Mouse (Mus musculus): Measurements from ENCODE around the gene Aarsd1. TPM values are rescaled to one million over a fixed set of nuclear protein-coding genes. Genes with fewer than 3 reads are reported as not detected.
A peak's percentile ranks its signal among the peaks of the same experiment; 100 is the strongest.
"Not testable (repeated sequence)": the region's sequence is repeated elsewhere in the genome, so short reads cannot be mapped to it uniquely, and the experiment has no call there.

Aarsd1 gene
- 10 to 100 TPM; 17.4 to 25.9 (median 25.2) TPM for total RNA-seq (2022)

- peak; percentile 67 to 77 for DNase-seq (ENCODE audit: low spot score in 2 of 2)
These were observed at the start of gene Aarsd1 for GRCm38 (mm10) chr11:101417101-101417855. TSS of gene Aarsd1 (minus strand) at chr11:101417615.

- DNase-seq (ENCODE audit: low spot score in 2 of 2), result not testable (repeated sequence)
These were observed 49.1 kb upstream of the Aarsd1 start for GRCm38 (mm10) chr11:101466552-101466950.

- DNase-seq (ENCODE audit: low spot score in 2 of 2), result peak; percentile 32 to 56
These were observed 48.6 kb upstream of the Aarsd1 start, which contains the start of gene Vat1 for GRCm38 (mm10) chr11:101465869-101466551. TSS of gene Vat1 (minus strand) at chr11:101466230.

GRCm38 (mm10) chr11:101465101-101465868 lies 47.9 kb upstream of the Aarsd1 start:
- peak; percentile 67 to 77 for DNase-seq (ENCODE audit: low spot score in 2 of 2)

- DNase-seq (ENCODE audit: low spot score in 2 of 2), result no peak
These were observed 47.0 kb upstream of the Aarsd1 start, which contains the start of gene Rnd2 for GRCm38 (mm10) chr11:101464211-101465100. TSS of gene Rnd2 (plus strand) at chr11:101464999.

- DNase-seq (ENCODE audit: low spot score in 2 of 2), result no peak
These were observed 45.4 kb upstream of the Aarsd1 start for GRCm38 (mm10) chr11:101462583-101463440.

GRCm38 (mm10) chr11:101462141-101462540 lies 44.7 kb upstream of the Aarsd1 start:
- no peak for DNase-seq (ENCODE audit: low spot score in 2 of 2)

GRCm38 (mm10) chr11:101460321-101460720 lies 42.9 kb upstream of the Aarsd1 start:
- DNase-seq (ENCODE audit: low spot score in 2 of 2), result no peak

- no peak for DNase-seq (ENCODE audit: low spot score in 2 of 2)
These were observed 42.3 kb upstream of the Aarsd1 start for GRCm38 (mm10) chr11:101459716-101460115.

GRCm38 (mm10) chr11:101458217-101458616 lies 40.8 kb upstream of the Aarsd1 start:
- DNase-seq (ENCODE audit: low spot score in 2 of 2), result no peak

GRCm38 (mm10) chr11:101457631-101458030 lies 40.2 kb upstream of the Aarsd1 start:
- no peak for DNase-seq (ENCODE audit: low spot score in 2 of 2)

- DNase-seq (ENCODE audit: low spot score in 2 of 2), result no peak
These were observed 38.2 kb upstream of the Aarsd1 start for GRCm38 (mm10) chr11:101455627-101456026.

- no peak for DNase-seq (ENCODE audit: low spot score in 2 of 2)
These were observed 37.3 kb upstream of the Aarsd1 start for GRCm38 (mm10) chr11:101454702-101455101.

GRCm38 (mm10) chr11:101452093-101452774 lies 34.8 kb upstream of the Aarsd1 start:
- no peak for DNase-seq (ENCODE audit: low spot score in 2 of 2)

- DNase-seq (ENCODE audit: low spot score in 2 of 2), result no peak
These were observed 34.1 kb upstream of the Aarsd1 start for GRCm38 (mm10) chr11:101451536-101451935.

- no peak for DNase-seq (ENCODE audit: low spot score in 2 of 2)
These were observed 33.0 kb upstream of the Aarsd1 start for GRCm38 (mm10) chr11:101450394-101450793.

GRCm38 (mm10) chr11:101449596-101449995 lies 32.2 kb upstream of the Aarsd1 start:
- DNase-seq (ENCODE audit: low spot score in 2 of 2), result not testable (repeated sequence)

GRCm38 (mm10) chr11:101448899-101449298 lies 31.5 kb upstream of the Aarsd1 start:
- DNase-seq (ENCODE audit: low spot score in 2 of 2), result no peak

- peak; percentile 72 to 75 for DNase-seq (ENCODE audit: low spot score in 2 of 2)
These were observed 30.9 kb upstream of the Aarsd1 start, which contains the start of gene Ifi35 for GRCm38 (mm10) chr11:101448274-101448746. TSS of gene Ifi35 (plus strand) at chr11:101448407.
